Mouse (Mus musculus): ENCODE data around the gene Pde5a. TPM values are rescaled to one million over a fixed set of nuclear protein-coding genes. Genes with fewer than 3 reads are reported as not detected.

Pde5a gene
- polyA plus RNA-seq, 1 experiment: 4.5 TPM

GRCm38 (mm10) chr3:122767841-122768240 is 39.1 kb downstream of the Pde5a start:
- H3K79me2 ChIP-seq (ENCODE audit: control insufficient read depth, insufficient read depth): no peaks in the 10 kb centered on the region
- H3K4me3 ChIP-seq: no peak overlapping the region
- TF ChIP-seq E2F4 (IDR thresholded peaks at IDR 0.05; ENCODE audit: insufficient read depth) (no peak), POLR2A (IDR thresholded peaks at IDR 0.05; ENCODE audit: insufficient read length, low read depth) (no peak), CEBPB (IDR thresholded peaks at IDR 0.05; ENCODE audit: insufficient read depth, poor library complexity, severe bottlenecking) (no peak), TCF3 (IDR thresholded peaks at IDR 0.05; ENCODE audit: insufficient read length, low read depth) (no peak), SRF (IDR thresholded peaks at IDR 0.05; ENCODE audit: control insufficient read depth, insufficient read length, low read depth) (no peak), MYOG (IDR thresholded peaks at IDR 0.05; ENCODE audit: control insufficient read depth in 1 of 3, insufficient read depth in 1 of 3, insufficient read length in 2 of 3, low read depth in 2 of 3) (no peak), MYOD1 (IDR thresholded peaks at IDR 0.05; ENCODE audit: control insufficient read depth in 1 of 3, insufficient read length in 2 of 3, low read depth in 2 of 3) (no peak), USF1 (IDR thresholded peaks at IDR 0.05; ENCODE audit: low read depth) (no peak), MAX (IDR thresholded peaks at IDR 0.05; ENCODE audit: low read depth) (no peak), REST (IDR thresholded peaks at IDR 0.05; ENCODE audit: insufficient read depth, insufficient read length) (no peak), POLR2AphosphoS2 (IDR thresholded peaks at IDR 0.05; ENCODE audit: insufficient read length, low read depth) (no peak), TCF12 (IDR thresholded peaks at IDR 0.05; ENCODE audit: insufficient read depth, poor library complexity, severe bottlenecking) (no peak)
- H3ac ChIP-seq (ENCODE audit: control insufficient read depth, insufficient read length): no peak overlapping the region
- no peak overlapping the region for H3K4me2 ChIP-seq (ENCODE audit: low read depth)
- no peaks in the 10 kb centered on the region for H3K27me3 ChIP-seq (ENCODE audit: control insufficient read depth, insufficient read depth, insufficient read length)
- no peaks in the 10 kb centered on the region for H3K36me3 ChIP-seq (ENCODE audit: control insufficient read depth, insufficient read depth)

GRCm38 (mm10) chr3:122781417-122781816 is 52.7 kb downstream of the Pde5a start:
- Histone ChIP-seq H3ac (ENCODE audit: control insufficient read depth, insufficient read length) (no peak overlapping the region), H3K4me2 (ENCODE audit: low read depth) (no peak overlapping the region), H3K79me2 (ENCODE audit: control insufficient read depth, insufficient read depth) (no peaks in the 10 kb centered on the region), H3K4me3 (no peak overlapping the region), H3K36me3 (ENCODE audit: control insufficient read depth, insufficient read depth) (peaks cover 26% of the 10 kb centered on the region), H3K27me3 (ENCODE audit: control insufficient read depth, insufficient read depth, insufficient read length) (no peaks in the 10 kb centered on the region)
- TF ChIP-seq USF1 (IDR thresholded peaks at IDR 0.05; ENCODE audit: low read depth): no peak
- TF ChIP-seq MYOG (IDR thresholded peaks at IDR 0.05; ENCODE audit: control insufficient read depth in 1 of 3, insufficient read depth in 1 of 3, insufficient read length in 2 of 3, low read depth in 2 of 3): no peak
- TF ChIP-seq MYOD1 (IDR thresholded peaks at IDR 0.05; ENCODE audit: control insufficient read depth in 1 of 3, insufficient read length in 2 of 3, low read depth in 2 of 3): no peak
- no peak for TF ChIP-seq REST (IDR thresholded peaks at IDR 0.05; ENCODE audit: insufficient read depth, insufficient read length)
- TF ChIP-seq POLR2AphosphoS2 (IDR thresholded peaks at IDR 0.05; ENCODE audit: insufficient read length, low read depth): no peak
- no peak for TF ChIP-seq POLR2A (IDR thresholded peaks at IDR 0.05; ENCODE audit: insufficient read length, low read depth)
- TF ChIP-seq CEBPB (IDR thresholded peaks at IDR 0.05; ENCODE audit: insufficient read depth, poor library complexity, severe bottlenecking): no peak
- TF ChIP-seq MAX (IDR thresholded peaks at IDR 0.05; ENCODE audit: low read depth): no peak
- TF ChIP-seq E2F4 (IDR thresholded peaks at IDR 0.05; ENCODE audit: insufficient read depth): no peak
- TF ChIP-seq SRF (IDR thresholded peaks at IDR 0.05; ENCODE audit: control insufficient read depth, insufficient read length, low read depth): no peak
- TF ChIP-seq TCF12 (IDR thresholded peaks at IDR 0.05; ENCODE audit: insufficient read depth, poor library complexity, severe bottlenecking): no peak

- no peak overlapping the region for H3K4me3 ChIP-seq
- TF ChIP-seq TCF3 (IDR thresholded peaks at IDR 0.05; ENCODE audit: insufficient read length, low read depth): no peak
- no peak for TF ChIP-seq MYOD1 (IDR thresholded peaks at IDR 0.05; ENCODE audit: control insufficient read depth in 1 of 3, insufficient read length in 2 of 3, low read depth in 2 of 3)
- TF ChIP-seq CEBPB (IDR thresholded peaks at IDR 0.05; ENCODE audit: insufficient read depth, poor library complexity, severe bottlenecking): no peak
- no peak for TF ChIP-seq MAX (IDR thresholded peaks at IDR 0.05; ENCODE audit: low read depth)
- TF ChIP-seq E2F4 (IDR thresholded peaks at IDR 0.05; ENCODE audit: insufficient read depth): no peak
- TF ChIP-seq MYOG (IDR thresholded peaks at IDR 0.05; ENCODE audit: control insufficient read depth in 1 of 3, insufficient read depth in 1 of 3, insufficient read length in 2 of 3, low read depth in 2 of 3): no peak
- TF ChIP-seq POLR2A (IDR thresholded peaks at IDR 0.05; ENCODE audit: insufficient read length, low read depth): no peak
- TF ChIP-seq USF1 (IDR thresholded peaks at IDR 0.05; ENCODE audit: low read depth): no peak
- TF ChIP-seq POLR2AphosphoS2 (IDR thresholded peaks at IDR 0.05; ENCODE audit: insufficient read length, low read depth): no peak
- no peak for TF ChIP-seq SRF (IDR thresholded peaks at IDR 0.05; ENCODE audit: control insufficient read depth, insufficient read length, low read depth)
- no peak overlapping the region for H3ac ChIP-seq (ENCODE audit: control insufficient read depth, insufficient read length)
- peaks cover 20% of the 10 kb centered on the region for H3K36me3 ChIP-seq (ENCODE audit: control insufficient read depth, insufficient read depth)
- no peak overlapping the region for H3K4me2 ChIP-seq (ENCODE audit: low read depth)
- no peaks in the 10 kb centered on the region for H3K79me2 ChIP-seq (ENCODE audit: control insufficient read depth, insufficient read depth)
- no peaks in the 10 kb centered on the region for H3K27me3 ChIP-seq (ENCODE audit: control insufficient read depth, insufficient read depth, insufficient read length)
Observed at GRCm38 (mm10) chr3:122784245-122784644, 55.5 kb downstream of the Pde5a start.

GRCm38 (mm10) chr3:122788314-122788713 is 59.6 kb downstream of the Pde5a start:
- no peak for TF ChIP-seq USF1 (IDR thresholded peaks at IDR 0.05; ENCODE audit: low read depth)
- TF ChIP-seq TCF3 (IDR thresholded peaks at IDR 0.05; ENCODE audit: insufficient read length, low read depth): no peak
- no peak for TF ChIP-seq REST (IDR thresholded peaks at IDR 0.05; ENCODE audit: insufficient read depth, insufficient read length)
- TF ChIP-seq MYOG (IDR thresholded peaks at IDR 0.05; ENCODE audit: control insufficient read depth in 1 of 3, insufficient read depth in 1 of 3, insufficient read length in 2 of 3, low read depth in 2 of 3): no peak
- no peak for TF ChIP-seq CEBPB (IDR thresholded peaks at IDR 0.05; ENCODE audit: insufficient read depth, poor library complexity, severe bottlenecking)
- TF ChIP-seq TCF12 (IDR thresholded peaks at IDR 0.05; ENCODE audit: insufficient read depth, poor library complexity, severe bottlenecking): no peak
- TF ChIP-seq E2F4 (IDR thresholded peaks at IDR 0.05; ENCODE audit: insufficient read depth): no peak
- TF ChIP-seq SRF (IDR thresholded peaks at IDR 0.05; ENCODE audit: control insufficient read depth, insufficient read length, low read depth): no peak
- TF ChIP-seq POLR2A (IDR thresholded peaks at IDR 0.05; ENCODE audit: insufficient read length, low read depth): no peak
- TF ChIP-seq MAX (IDR thresholded peaks at IDR 0.05; ENCODE audit: low read depth): no peak
- TF ChIP-seq MYOD1 (IDR thresholded peaks at IDR 0.05; ENCODE audit: control insufficient read depth in 1 of 3, insufficient read length in 2 of 3, low read depth in 2 of 3): no peak
- no peak for TF ChIP-seq POLR2AphosphoS2 (IDR thresholded peaks at IDR 0.05; ENCODE audit: insufficient read length, low read depth)

More at GRCm38 (mm10) chr3:122788314-122788713, 59.6 kb downstream of the Pde5a start:
- no peak overlapping the region for H3K4me2 ChIP-seq (ENCODE audit: low read depth)
- H3K4me3 ChIP-seq: no peak overlapping the region
- peaks cover 8% of the 10 kb centered on the region for H3K36me3 ChIP-seq (ENCODE audit: control insufficient read depth, insufficient read depth)
- no peaks in the 10 kb centered on the region for H3K79me2 ChIP-seq (ENCODE audit: control insufficient read depth, insufficient read depth)
- H3K27me3 ChIP-seq (ENCODE audit: control insufficient read depth, insufficient read depth, insufficient read length): no peaks in the 10 kb centered on the region
- no peak overlapping the region for H3ac ChIP-seq (ENCODE audit: control insufficient read depth, insufficient read length)
